Mouse (Mus musculus) forebrain, postnatal 0 days (tissue): Measurements from ENCODE around the gene Samd14. TPM values are rescaled to one million over a fixed set of nuclear protein-coding genes. Genes with fewer than 3 reads are reported as not detected.

Experiments
- ATAC-seq: fragments of 200-750 bp; cut with Nextera tagmentation; 2 replicates; pipeline ENCODE4 v1.8.0; 2017; ENCODE audit warnings: mild to moderate bottlenecking, moderate library complexity
- DNase-seq: peaks from one replicate; pipeline ENCODE4 v3.0.0-alpha.2; 2015
- H3K27ac ChIP-seq: fragments of 300-500 bp; sonication (generic); 2 replicates; pipeline ENCODE4 v1.5.1; 2014; ENCODE audit warnings: low read depth, mild to moderate bottlenecking, antibody characterized with exemption, low read length, moderate library complexity, mixed read lengths
- H3K27me3 ChIP-seq: fragments of 300-500 bp; sonication (generic); 2 replicates; pipeline ENCODE4 v1.6.1; 2014; ENCODE audit warnings: mild to moderate bottlenecking, low read length, mixed read lengths; ENCODE audit not compliant: insufficient read depth
- H3K36me3 ChIP-seq: fragments of 300-500 bp; sonication (generic); 2 replicates; pipeline ENCODE4 v1.6.1; 2014; ENCODE audit warnings: mild to moderate bottlenecking, moderate library complexity; ENCODE audit not compliant: insufficient read depth
- H3K4me1 ChIP-seq: fragments of 300-500 bp; sonication (generic); 2 replicates; pipeline ENCODE4 v1.6.1; 2014; ENCODE audit warnings: antibody characterized with exemption; ENCODE audit not compliant: insufficient read depth
- H3K4me2 ChIP-seq: fragments of 300-500 bp; sonication (generic); 2 replicates; pipeline ENCODE4 v1.6.1; 2014; ENCODE audit warnings: low read depth, mild to moderate bottlenecking, moderate library complexity
- H3K4me3 ChIP-seq: fragments of 300-500 bp; sonication (generic); 2 replicates; pipeline ENCODE4 v1.5.1; 2014; ENCODE audit warnings: low read depth, low read length, mixed read lengths
- H3K9ac ChIP-seq: fragments of 300-500 bp; sonication (generic); 2 replicates; pipeline ENCODE4 v1.6.1; 2014; ENCODE audit warnings: mild to moderate bottlenecking
- H3K9me3 ChIP-seq: fragments of 300-500 bp; sonication (generic); 2 replicates; pipeline ENCODE4 v1.6.1; 2016; ENCODE audit warnings: low read length
- CTCF ChIP-seq: sonication (generic); IDR thresholded peaks from 2 replicates; pipeline ENCODE4 v1.5.1; 2016; ENCODE audit warnings: antibody characterized with exemption, control low read depth, low read depth
- WGBS: fragments of 180-500 bp; shearing (Covaris S2); extraction: QIAGEN DNeasy Blood & Tissue Kit; methylation state at CpG from one replicate; pipeline ENCODE4 v1.1.7; 2014; 5-methylcytosine and 5-hydroxymethylcytosine counted together
- polyA plus RNA-seq: library from polyadenylated mRNA; unstranded; fragments of >200 nt; fragmentation: Nextera tagmentation; extraction: Ambion mirVana; gene quantifications from 2 replicates; pipeline ENCODE4 v1.2.1, GENCODE M21; 2015
- total RNA-seq: library from RNA; depleted of rRNA; stranded (reverse); fragments of >200 nt; gene quantifications from 2 replicates; pipeline ENCODE4 v1.2.3, GENCODE M21; 2014; rRNA removed

Gene Samd14
- total and polyA plus RNA-seq, 2 experiments from 2014 or later, result 130 to 150 TPM

DNA sequence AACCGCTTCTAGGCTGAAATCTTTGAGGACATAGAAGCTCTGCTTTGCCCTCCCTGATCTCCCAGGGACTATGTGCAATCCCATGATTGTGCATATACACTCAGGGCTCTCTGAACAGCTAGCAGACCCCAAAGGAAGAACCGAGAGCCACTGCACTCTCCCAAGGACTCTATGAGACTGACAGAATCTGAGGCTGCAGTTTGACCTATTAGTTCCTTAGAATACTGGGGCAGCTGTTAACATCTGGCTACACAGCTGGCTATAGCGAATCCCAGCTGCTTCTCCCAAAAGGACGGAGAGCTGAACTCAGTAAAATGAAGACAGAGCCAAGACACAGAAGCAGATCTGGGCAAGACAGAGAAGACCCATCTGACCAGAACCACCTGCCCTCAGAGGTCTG, 64.2 kb downstream of the Samd14 start:
- no peak overlapping the region for H3K9ac ChIP-seq
- H3K4me2 ChIP-seq, result no peak overlapping the region
- H3K4me3 ChIP-seq, result no peak overlapping the region
- no peaks in the 10 kb centered on the region for H3K36me3 ChIP-seq
- DNase-seq (no peak), ATAC-seq (no peak)
- TF ChIP-seq CTCF, result no peak
- H3K9me3 ChIP-seq, result no peaks in the 10 kb centered on the region
- 84% methylated on average over 4 of the region's 4 CpGs for WGBS
- H3K4me1 ChIP-seq, result no peaks in the 10 kb centered on the region
- no peak overlapping the region for H3K27ac ChIP-seq
- H3K27me3 ChIP-seq, result peaks cover 22% of the 10 kb centered on the region; the same call in 1 of the 2 replicates

- TF ChIP-seq CTCF, result no peak
- H3K27me3 ChIP-seq, result peaks cover 23% of the 10 kb centered on the region; the same call in 1 of the 2 replicates
- H3K27ac ChIP-seq, result no peak overlapping the region
- no peaks in the 10 kb centered on the region for H3K9me3 ChIP-seq
- 80% methylated on average over 4 of the region's 4 CpGs for WGBS
- DNase-seq (no peak), ATAC-seq (no peak)
- peak overlapping the region; percentile 86 for H3K4me2 ChIP-seq
- H3K36me3 ChIP-seq, result no peaks in the 10 kb centered on the region
- no peak overlapping the region for H3K9ac ChIP-seq
- no peak overlapping the region; the same call in 1 of the 2 replicates for H3K4me3 ChIP-seq
- H3K4me1 ChIP-seq, result no peaks in the 10 kb centered on the region
These were observed 65.0 kb downstream of the Samd14 start for GRCm38 (mm10) chr11:95074694-95075093.

DNA sequence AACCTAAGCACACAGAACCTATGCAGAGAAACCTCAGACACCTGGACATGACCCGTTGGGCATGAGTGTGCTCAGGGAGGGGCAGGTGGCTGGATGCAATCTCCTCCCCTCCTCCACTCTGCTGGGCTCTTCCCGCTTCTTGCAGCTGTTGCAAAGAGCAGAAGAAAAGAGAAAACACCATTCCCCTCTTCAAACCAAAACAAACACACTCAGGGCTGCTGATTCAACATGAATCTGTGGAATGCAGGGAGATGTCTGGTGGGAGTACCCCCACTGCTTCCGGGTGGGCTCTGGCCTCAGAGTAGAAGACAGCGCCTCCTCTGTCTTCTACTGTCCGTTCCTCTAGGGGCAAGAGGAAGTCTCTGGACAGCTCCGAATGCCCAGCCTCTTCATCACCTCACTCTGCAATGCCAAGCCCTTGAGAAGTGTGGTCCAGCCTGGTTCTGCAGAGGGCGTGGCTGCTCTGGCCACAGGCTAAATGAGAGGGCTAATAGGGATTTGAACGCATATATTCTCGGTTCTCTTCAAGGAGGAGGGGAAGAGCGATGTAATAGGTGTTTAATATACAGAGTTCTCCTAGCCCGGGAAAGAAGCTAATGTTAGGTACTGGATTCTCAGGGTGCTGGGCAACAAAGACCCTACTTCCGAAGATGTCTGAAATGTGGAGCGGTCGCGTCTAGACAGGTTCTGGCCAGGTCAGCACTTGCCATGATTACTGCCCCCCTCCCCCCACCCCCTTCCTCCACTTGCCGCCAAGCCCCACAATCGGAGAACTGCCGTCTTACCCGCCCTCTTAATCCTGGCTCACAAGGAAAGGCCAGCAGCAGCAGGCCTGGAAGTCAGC, 65.7 kb downstream of the Samd14 start:
- H3K36me3 ChIP-seq, result no peaks in the 10 kb centered on the region
- peak; percentile 38; the same call in 1 of the 2 replicates for TF ChIP-seq CTCF
- ATAC-seq (no peak), DNase-seq (no peak)
- no peaks in the 10 kb centered on the region for H3K9me3 ChIP-seq
- peaks cover 23% of the 10 kb centered on the region; the same call in 1 of the 2 replicates for H3K27me3 ChIP-seq
- H3K4me3 ChIP-seq, result peak overlapping the region; percentile 63
- peak overlapping the region; percentile 65 for H3K9ac ChIP-seq
- H3K27ac ChIP-seq, result no peak overlapping the region
- WGBS, result 9% methylated on average over 19 of the region's 19 CpGs
- no peaks in the 10 kb centered on the region for H3K4me1 ChIP-seq
- H3K4me2 ChIP-seq, result peak overlapping the region; percentile 86

Other genes with a start within 250 kb of the Samd14 start
- not detected in 2 replicates for gene Tmem92, start 227.2 kb upstream of the Samd14 start, total RNA-seq
- 0.07 TPM in 1 of 2 replicates, not detected in the other for gene Tmem92, start 227.2 kb upstream of the Samd14 start, polyA plus RNA-seq
- gene Col1a1, start 73.7 kb upstream of the Samd14 start, total RNA-seq, result 26.5 and 177 TPM in 2 replicates
- gene Col1a1, start 73.7 kb upstream of the Samd14 start, polyA plus RNA-seq, result 33.2 and 43.3 TPM in 2 replicates
- gene Hils1, start 42.3 kb upstream of the Samd14 start, total RNA-seq, result not detected in 2 replicates
- not detected in 2 replicates for gene Hils1, start 42.3 kb upstream of the Samd14 start, polyA plus RNA-seq
- gene Sgca, start 33.6 kb upstream of the Samd14 start, total RNA-seq, result 0.15 TPM in 1 of 2 replicates, not detected in the other
- 0.09 and 0.13 TPM in 2 replicates for gene Sgca, start 33.6 kb upstream of the Samd14 start, polyA plus RNA-seq
- 184 and 202 TPM in 2 replicates for gene Ppp1r9b, start 18.8 kb upstream of the Samd14 start, total RNA-seq
- 22.3 and 24.9 TPM in 2 replicates for gene Ppp1r9b, start 18.8 kb upstream of the Samd14 start, polyA plus RNA-seq
- gene Pdk2, start 31.5 kb downstream of the Samd14 start, total RNA-seq, result 6.9 and 10.2 TPM in 2 replicates
- gene Pdk2, start 31.5 kb downstream of the Samd14 start, polyA plus RNA-seq, result 31.9 and 38.1 TPM in 2 replicates
- gene Itga3, start 66.9 kb downstream of the Samd14 start, total RNA-seq, result 12.3 and 23.5 TPM in 2 replicates
- gene Itga3, start 66.9 kb downstream of the Samd14 start, polyA plus RNA-seq, result 5.2 and 7.4 TPM in 2 replicates
- 0.14 TPM in 1 of 2 replicates, not detected in the other for gene Dlx3, start 110.2 kb downstream of the Samd14 start, total RNA-seq
- not detected in 2 replicates for gene Dlx3, start 110.2 kb downstream of the Samd14 start, polyA plus RNA-seq
- gene Dlx4, start 136.4 kb downstream of the Samd14 start, total RNA-seq, result 0.15 TPM in 1 of 2 replicates, not detected in the other
- gene Dlx4, start 136.4 kb downstream of the Samd14 start, polyA plus RNA-seq, result 0.49 and 0.82 TPM in 2 replicates